Comparison of ENCODE assay signal across 19 mouse cellular contexts in the genomic region with DNA sequence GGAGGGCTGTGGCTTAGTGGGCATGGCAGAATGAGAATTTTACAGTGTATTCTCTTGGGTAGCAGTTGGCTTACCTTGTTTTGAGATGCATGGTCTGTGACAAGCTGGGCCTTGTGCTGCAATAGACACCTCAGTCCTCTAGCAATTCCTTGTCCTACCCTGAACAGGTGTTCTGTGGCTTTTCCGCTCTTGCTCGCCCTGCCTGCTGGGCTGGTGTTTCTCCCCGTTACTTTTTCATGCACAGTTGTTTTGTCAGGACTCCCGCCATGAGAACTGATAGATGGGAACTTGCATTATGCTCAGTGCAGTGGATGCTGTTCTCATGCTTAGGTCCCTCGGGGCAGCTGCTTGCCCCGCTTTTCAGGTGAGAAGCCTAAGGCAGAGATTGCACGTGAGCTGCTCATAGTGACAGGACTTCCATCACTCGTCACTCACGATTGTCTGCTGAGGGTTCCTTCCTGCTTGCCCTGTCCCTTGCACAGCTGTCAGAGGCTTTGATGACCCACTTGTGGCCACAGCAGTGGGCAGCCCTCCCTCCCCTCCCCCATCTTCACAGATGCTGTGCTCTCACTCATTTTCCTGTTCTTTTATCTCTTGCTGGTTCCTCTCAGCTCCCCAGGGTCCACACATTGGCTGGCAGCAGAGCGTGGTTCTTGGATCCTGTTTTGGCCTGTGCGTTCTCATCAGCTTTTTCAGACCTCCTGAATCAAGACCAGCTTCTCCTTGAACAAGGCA. TPM values are rescaled to one million over a fixed set of nuclear protein-coding genes. Genes with fewer than 3 reads are reported as not detected.
DNase-seq lines count a peak whose midpoint lies in the region; ATAC-seq and TF ChIP-seq lines count a peak whose summit lies in the region.
"Had no signal": no experiment of that assay in that cellular context is flagged by ENCODE, and none has a peak within 500 bp of the region (broad histone marks: within the 10 kb centered on the region; RNA-seq: fewer than 3 reads in every experiment).

No protein-coding gene starts in this region.

- H3K4me3 ChIP-seq in gastrocnemius, adult 2 months: no peak overlapping the region
- no peak overlapping the region for H3K4me3 ChIP-seq in liver, postnatal 0 days (ENCODE audit: low read depth, low read length)
- H3K4me3 ChIP-seq in forebrain, embryonic 14.5 days (ENCODE audit: low read depth, low read length): no peak overlapping the region
- H3K4me3 ChIP-seq: forebrain, embryonic 12.5 days had no signal

- H3K36me3 ChIP-seq in liver, postnatal 0 days (replicated peaks; ENCODE audit: insufficient read depth, low read length): no peaks in the 10 kb centered on the region
- no peaks in the 10 kb centered on the region for H3K36me3 ChIP-seq in forebrain, embryonic 14.5 days (ENCODE audit: control insufficient read depth, insufficient read depth, low read length)
- H3K36me3 ChIP-seq: forebrain, embryonic 12.5 days had no signal

- WGBS in liver, postnatal 0 days (ENCODE audit: insufficient replicate concordance): 58% methylated on average over 11 of the region's 11 CpGs
- 84% methylated on average over 11 of the region's 11 CpGs for WGBS in forebrain, embryonic 14.5 days

- peak overlapping the region; percentile 44; the same call in 1 of the 2 replicates for H3K27ac ChIP-seq in gastrocnemius, adult 2 months
- peak overlapping the region; percentile 74; the same call in 1 of the 2 replicates for H3K27ac ChIP-seq in liver, postnatal 0 days (ENCODE audit: low read depth)
- no peak overlapping the region for H3K27ac ChIP-seq in forebrain, embryonic 14.5 days (ENCODE audit: low read depth, low read length)
- H3K27ac ChIP-seq: forebrain, embryonic 12.5 days; stomach, postnatal 0 days had no signal

- intact Hi-C loops in gastrocnemius, adult 2 months (cut with DNase I): no loop called here

- TF ChIP-seq EP300 in liver, postnatal 0 days (IDR thresholded peaks at IDR 0.05; ENCODE audit: low read depth): no peak

- DNase-seq in gastrocnemius, adult 2 months: no peak
- DNase-seq in gastrocnemius, postnatal 10 days: no peak
- peak; percentile 38 for DNase-seq in liver, postnatal 0 days
- DNase-seq in liver: no peak
- peak; percentile 22 for DNase-seq in naive thymus-derived CD4-positive, alpha-beta T cell, adult 2 months (ENCODE audit: low read depth)
- peak; percentile 54 for DNase-seq in thymus, postnatal 14 days
- no peak for DNase-seq in layer of hippocampus, postnatal 25 days (ENCODE audit: extremely low spot score in 1 of 2, low spot score in 1 of 2)
- no peak for DNase-seq in forebrain, embryonic 14.5 days (ENCODE audit: low spot score)
- DNase-seq: adrenal gland, postnatal 25 days; cerebellum, adult 8-10 months; gastrocnemius, postnatal 14 days; heart, postnatal 14 days; kidney, adult 18-20 months; kidney, postnatal 10 days; lung, adult 18-20 months; lung, postnatal 14 days had no signal

- TF ChIP-seq CTCF in gastrocnemius, adult 2 months (IDR thresholded peaks at IDR 0.05): no peak
- TF ChIP-seq CTCF in liver, postnatal 0 days (IDR thresholded peaks at IDR 0.05; ENCODE audit: low read depth): no peak

- H3K27me3 ChIP-seq in liver, postnatal 0 days (ENCODE audit: insufficient read depth, low read length): no peaks in the 10 kb centered on the region
- no peaks in the 10 kb centered on the region for H3K27me3 ChIP-seq in forebrain, embryonic 14.5 days (replicated peaks; ENCODE audit: control insufficient read depth, insufficient read depth, low read length)
- H3K27me3 ChIP-seq: forebrain, embryonic 12.5 days had no signal

- peak overlapping the region; percentile 65 for H3K4me2 ChIP-seq in liver, postnatal 0 days (ENCODE audit: low read depth, low read length)
- no peak overlapping the region for H3K4me2 ChIP-seq in forebrain, embryonic 14.5 days (ENCODE audit: low read length)
- H3K4me2 ChIP-seq: forebrain, embryonic 12.5 days had no signal

- H3K9me3 ChIP-seq in liver, postnatal 0 days (ENCODE audit: low read length): no peaks in the 10 kb centered on the region
- no peaks in the 10 kb centered on the region for H3K9me3 ChIP-seq in forebrain, embryonic 14.5 days (replicated peaks; ENCODE audit: control insufficient read depth, low read length)
- H3K9me3 ChIP-seq: forebrain, embryonic 12.5 days had no signal

- H3K9ac ChIP-seq in liver, postnatal 0 days (replicated peaks): no peak overlapping the region
- H3K9ac ChIP-seq in forebrain, embryonic 14.5 days (ENCODE audit: low read length): no peak overlapping the region
- H3K9ac ChIP-seq: forebrain, embryonic 12.5 days had no signal

- peaks cover 45% of the 10 kb centered on the region for H3K4me1 ChIP-seq in liver, postnatal 0 days (ENCODE audit: insufficient read depth)
- peaks cover 8% of the 10 kb centered on the region for H3K4me1 ChIP-seq in forebrain, embryonic 14.5 days (ENCODE audit: control insufficient read depth, insufficient read depth, low read length)

- ATAC-seq in liver, postnatal 0 days: peak; percentile 11; the same call in 1 of the 2 replicates
- no peak for ATAC-seq in forebrain, embryonic 14.5 days
- ATAC-seq: midbrain, embryonic 16.5 days had no signal

RNA-seq across cellular contexts. Expression of a gene that starts 40.3 kb away (rescaled TPM):
- 10 to 100 TPM in 1 of 2 experiments, 1 to 10 TPM in 1; 6.8 to 15.0 TPM for total RNA-seq in gastrocnemius, adult 2 months (2021)
- 10 to 100 TPM; 17.0 to 17.9 TPM for total RNA-seq in gastrocnemius, postnatal 10 days (2021)
- polyA plus RNA-seq in liver, postnatal 0 days (2015; fragmentation: Nextera tagmentation; extraction: Ambion mirVana): 0.96 and 1.3 TPM in 2 replicates
- 1 to 10 TPM; 7.9 to 8.7 TPM for total RNA-seq in layer of hippocampus, postnatal 25 days (2021)
- 3.2 and 3.5 TPM in 2 replicates for polyA plus RNA-seq in forebrain, embryonic 14.5 days (2014; fragmentation: Nextera tagmentation; extraction: Ambion mirVana)

Comparison
In these comparisons a context has a peak if more than half of its experiments do, and no peak if none do; other contexts are left out.
1. DNase-seq: peak in liver, postnatal 0 days (single experiment), naive thymus-derived CD4-positive, alpha-beta T cell, adult 2 months (single experiment) and thymus, postnatal 14 days (single experiment); none in gastrocnemius, adult 2 months (single experiment), gastrocnemius, postnatal 10 days (single experiment), liver (single experiment), layer of hippocampus, postnatal 25 days (0 of 2) and forebrain, embryonic 14.5 days (single experiment).